Mouse (Mus musculus) small intestine, adult 2 months (tissue): Measurements from ENCODE around the gene Neb. TPM values are rescaled to one million over a fixed set of nuclear protein-coding genes. Genes with fewer than 3 reads are reported as not detected.

Experiments used
- H3K27ac ChIP-seq: fragments of 200-500 bp; 2 replicates; pipeline ENCODE4 v1.5.1; 2012; ENCODE audit warnings: low read depth, low read length, control low read depth, inconsistent platforms; ENCODE audit not compliant: insufficient read depth
- H3K27me3 ChIP-seq: fragments of 200-500 bp; 2 replicates; pipeline ENCODE4 v1.6.1; 2012; ENCODE audit warnings: mild to moderate bottlenecking, moderate library complexity, low read length, inconsistent platforms; ENCODE audit not compliant: control insufficient read depth, insufficient read depth
- H3K36me3 ChIP-seq: fragments of 200-500 bp; 2 replicates; pipeline ENCODE4 v1.6.1; 2012; ENCODE audit warnings: mild to moderate bottlenecking, low read length, control low read depth, inconsistent platforms; ENCODE audit not compliant: control insufficient read depth, insufficient read depth
- H3K4me1 ChIP-seq: fragments of 200-500 bp; 2 replicates; pipeline ENCODE4 v1.6.1; 2012; ENCODE audit warnings: low read length, inconsistent platforms, mixed read lengths; ENCODE audit not compliant: control insufficient read depth, insufficient read depth, insufficient read length
- H3K4me3 ChIP-seq: fragments of 200-500 bp; 2 replicates; pipeline ENCODE4 v1.5.1; 2012; ENCODE audit warnings: low read depth, mild to moderate bottlenecking, control low read depth, inconsistent platforms, low read length, moderate library complexity
- CTCF ChIP-seq: fragments of 200-500 bp; IDR thresholded peaks from 2 replicates; pipeline ENCODE4 v1.5.1; 2012; ENCODE audit warnings: low read depth, mild to moderate bottlenecking, control low read depth, inconsistent platforms, low read length, moderate library complexity, mixed read lengths; ENCODE audit not compliant: insufficient replicate concordance, insufficient read length; ENCODE audit errors: extremely low read depth
- POLR2A ChIP-seq: fragments of 200-500 bp; IDR thresholded peaks from 2 replicates; pipeline ENCODE4 v1.6.1; 2012; ENCODE audit warnings: low read depth, mild to moderate bottlenecking, control low read depth, inconsistent platforms, low read length, moderate library complexity
- WGBS: fragments of 180-500 bp; shearing (Covaris S2); methylation state at CpG from one replicate; pipeline ENCODE4 v1.1.7; 2018; 5-methylcytosine and 5-hydroxymethylcytosine counted together
- polyA plus RNA-seq: library from polyadenylated mRNA; depleted of rRNA; stranded (reverse); fragments of >200 nt; gene quantifications from 2 replicates; pipeline ENCODE4 v1.2.3, GENCODE M21; 2012

Gene Neb
- polyA plus RNA-seq, 1 experiment: 0.23 TPM

DNA sequence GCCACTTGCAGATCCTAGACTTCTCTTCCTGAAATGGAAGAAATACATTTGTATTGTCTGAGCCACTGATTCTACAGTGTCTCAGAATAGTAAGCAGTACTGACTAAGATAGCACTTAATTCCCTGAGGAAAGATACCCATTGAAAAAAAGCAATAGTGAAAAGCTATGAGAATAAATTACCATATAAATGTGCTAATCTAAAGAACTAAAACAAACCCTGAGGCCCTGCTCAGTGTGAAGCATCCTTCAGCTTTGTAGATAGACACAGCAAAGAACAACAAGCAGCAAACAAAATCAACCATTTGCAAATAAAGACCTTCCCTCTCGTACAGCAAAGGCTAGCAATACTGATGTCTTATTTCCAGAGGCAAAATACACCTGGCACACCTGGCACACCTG lies 18.6 kb downstream of the Neb start:
- Histone ChIP-seq H3K4me3 (no peak overlapping the region), H3K27ac (no peak overlapping the region), H3K36me3 (no peaks in the 10 kb centered on the region), H3K4me1 (no peaks in the 10 kb centered on the region), H3K27me3 (no peaks in the 10 kb centered on the region)
- TF ChIP-seq CTCF: no peak
- TF ChIP-seq POLR2A: no peak
- WGBS: 73% methylated on average over 1 of the region's 1 CpGs

DNA sequence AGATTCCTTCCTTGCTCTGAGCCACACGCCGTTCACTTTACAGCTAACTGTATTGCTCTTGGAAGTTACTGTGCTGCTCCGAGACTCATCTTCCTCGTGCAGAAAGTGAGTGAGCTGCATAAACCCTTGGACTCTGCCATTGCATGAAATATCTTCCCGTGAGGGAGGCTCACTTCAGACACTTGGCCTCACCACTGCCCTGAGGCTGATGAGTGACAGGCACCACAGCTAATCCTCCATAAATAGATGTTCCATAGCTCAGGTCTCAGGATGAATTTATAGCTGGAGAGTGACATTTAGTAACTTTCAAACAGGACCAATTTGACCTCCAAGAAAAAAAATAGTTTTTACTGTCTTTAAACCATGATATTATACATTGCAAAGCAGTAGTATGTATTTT lies 20.1 kb downstream of the Neb start:
- Histone ChIP-seq H3K27me3 (no peaks in the 10 kb centered on the region), H3K4me3 (no peak overlapping the region), H3K27ac (no peak overlapping the region), H3K4me1 (no peaks in the 10 kb centered on the region), H3K36me3 (no peaks in the 10 kb centered on the region)
- TF ChIP-seq POLR2A: no peak
- WGBS: 74% methylated on average over 5 of the region's 5 CpGs

DNA sequence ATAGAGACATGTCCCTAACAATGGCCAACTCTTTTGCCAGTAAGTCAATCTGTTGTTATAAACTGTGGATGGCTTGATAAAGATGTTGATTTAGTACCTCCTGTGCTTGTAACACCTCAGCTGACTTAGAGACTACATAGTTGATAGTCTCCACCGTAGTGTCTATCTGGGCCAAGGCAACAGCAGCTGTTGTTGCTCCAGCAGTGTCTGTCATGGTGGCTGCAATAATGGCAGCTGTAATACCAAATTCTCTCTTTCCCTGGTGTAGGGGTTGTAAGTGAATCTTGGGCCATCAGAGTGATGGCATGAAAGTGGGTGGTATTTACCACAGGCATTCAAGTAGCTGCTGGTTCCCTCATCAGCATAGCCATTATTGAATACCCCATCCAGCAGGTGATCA lies 27.2 kb downstream of the Neb start:
- Histone ChIP-seq H3K36me3 (no peaks in the 10 kb centered on the region), H3K4me1 (no peaks in the 10 kb centered on the region), H3K27ac (no peak overlapping the region), H3K27me3 (no peaks in the 10 kb centered on the region), H3K4me3 (no peak overlapping the region)
- TF ChIP-seq POLR2A: no peak
- no peak for TF ChIP-seq CTCF
- WGBS: 83% methylated on average over 1 of the region's 1 CpGs

DNA sequence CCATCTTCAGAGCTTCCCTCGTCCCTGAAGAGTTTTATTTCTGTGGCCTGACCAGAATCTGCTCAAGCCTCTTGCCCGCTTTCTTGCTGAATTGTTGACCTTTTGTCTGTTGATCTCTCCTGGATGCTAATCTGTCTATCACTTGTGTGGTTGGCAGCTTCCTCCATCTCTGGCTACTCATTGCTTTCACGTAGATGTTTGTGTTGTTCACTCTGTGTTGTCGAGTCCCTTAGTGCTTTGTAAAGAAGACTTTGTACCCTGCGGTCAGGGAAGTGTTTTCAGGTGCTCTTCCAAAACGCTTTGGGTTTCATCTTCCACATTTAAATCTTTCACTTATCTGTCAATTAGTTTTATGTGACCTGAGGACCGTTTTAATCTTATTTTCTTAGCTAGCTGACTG lies 37.3 kb downstream of the Neb start:
- 59% methylated on average over 7 of the region's 7 CpGs for WGBS
- no peak for TF ChIP-seq POLR2A
- no peak for TF ChIP-seq CTCF

DNA sequence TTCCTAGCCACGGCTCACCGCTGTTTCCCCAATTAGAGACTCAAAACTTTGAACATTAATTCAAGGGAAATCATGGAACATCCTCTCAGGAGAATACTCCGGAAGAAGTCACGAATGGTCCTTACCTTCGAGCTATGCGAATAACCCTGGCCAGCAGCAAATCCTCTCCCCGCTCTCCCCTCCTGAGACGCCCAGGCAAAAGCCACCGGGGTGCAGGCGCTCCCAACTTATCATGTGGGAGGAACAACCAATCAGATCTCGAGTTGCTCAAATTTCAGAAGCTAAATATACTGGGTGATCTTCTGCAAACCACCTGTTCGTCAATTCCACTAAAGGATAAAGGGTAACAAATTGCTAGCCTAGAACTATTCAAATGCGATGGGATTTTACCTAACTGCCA lies 42.7 kb downstream of the Neb start:
- no peaks in the 10 kb centered on the region for H3K4me1 ChIP-seq
- H3K36me3 ChIP-seq: no peaks in the 10 kb centered on the region
- no peak overlapping the region for H3K27ac ChIP-seq
- no peaks in the 10 kb centered on the region for H3K27me3 ChIP-seq
- WGBS: 85% methylated on average over 13 of the region's 13 CpGs
- no peak overlapping the region for H3K4me3 ChIP-seq
- TF ChIP-seq CTCF (no peak), POLR2A (no peak)

More for the DNA sequence above, 37.3 kb downstream of the Neb start:
- H3K4me1 ChIP-seq: no peaks in the 10 kb centered on the region
- no peak overlapping the region for H3K27ac ChIP-seq
- H3K27me3 ChIP-seq: no peaks in the 10 kb centered on the region
- no peak overlapping the region for H3K4me3 ChIP-seq
- no peaks in the 10 kb centered on the region for H3K36me3 ChIP-seq

DNA sequence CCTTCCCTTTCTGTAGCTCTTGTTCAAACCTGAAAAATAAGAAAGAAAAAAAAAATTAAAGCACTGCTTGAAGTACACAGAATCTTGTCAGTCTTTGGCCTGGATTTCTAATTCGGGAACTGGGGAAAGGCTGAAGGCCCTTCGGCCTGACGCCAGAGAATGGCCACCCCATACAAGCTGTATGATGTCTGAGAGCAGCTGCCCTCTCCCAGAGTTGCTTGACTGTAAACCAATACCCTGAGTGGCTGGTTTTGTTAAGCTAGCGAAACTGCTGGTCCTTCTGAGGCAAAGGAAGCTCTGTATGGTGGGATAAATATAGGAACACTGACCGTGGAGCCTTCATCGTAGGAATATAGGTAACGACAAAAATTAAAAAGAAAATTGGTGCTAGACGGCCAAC lies 43.2 kb downstream of the Neb start:
- no peak overlapping the region for H3K4me3 ChIP-seq
- H3K27ac ChIP-seq: no peak overlapping the region
- TF ChIP-seq CTCF: no peak
- no peak for TF ChIP-seq POLR2A
- H3K4me1 ChIP-seq: no peaks in the 10 kb centered on the region
- 89% methylated on average over 8 of the region's 8 CpGs for WGBS
- H3K27me3 ChIP-seq: no peaks in the 10 kb centered on the region
- H3K36me3 ChIP-seq: no peaks in the 10 kb centered on the region

DNA sequence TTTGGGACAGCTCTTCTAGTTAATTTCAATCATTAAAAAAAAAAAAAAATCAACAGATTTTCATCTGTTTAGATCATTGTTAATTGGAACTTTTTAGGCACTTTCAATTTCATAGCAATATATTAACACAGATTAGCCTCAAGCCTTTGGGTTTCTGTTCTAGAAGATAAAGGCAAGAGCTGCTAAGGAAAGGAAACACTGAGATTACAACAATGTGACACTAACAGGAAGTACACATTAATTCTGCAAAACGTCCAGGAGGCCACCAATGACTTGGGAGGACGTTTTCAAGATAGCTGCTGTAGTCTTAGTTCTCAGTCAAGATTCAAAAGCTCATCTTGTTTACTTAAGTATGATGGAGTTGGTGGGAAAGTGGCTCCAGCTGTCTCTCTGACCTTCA lies 44.7 kb downstream of the Neb start:
- TF ChIP-seq POLR2A (no peak), CTCF (no peak)
- WGBS: 3% methylated on average over 2 of the region's 2 CpGs
- Histone ChIP-seq H3K36me3 (no peaks in the 10 kb centered on the region), H3K4me3 (no peak overlapping the region), H3K4me1 (no peaks in the 10 kb centered on the region), H3K27me3 (no peaks in the 10 kb centered on the region), H3K27ac (no peak overlapping the region)

DNA sequence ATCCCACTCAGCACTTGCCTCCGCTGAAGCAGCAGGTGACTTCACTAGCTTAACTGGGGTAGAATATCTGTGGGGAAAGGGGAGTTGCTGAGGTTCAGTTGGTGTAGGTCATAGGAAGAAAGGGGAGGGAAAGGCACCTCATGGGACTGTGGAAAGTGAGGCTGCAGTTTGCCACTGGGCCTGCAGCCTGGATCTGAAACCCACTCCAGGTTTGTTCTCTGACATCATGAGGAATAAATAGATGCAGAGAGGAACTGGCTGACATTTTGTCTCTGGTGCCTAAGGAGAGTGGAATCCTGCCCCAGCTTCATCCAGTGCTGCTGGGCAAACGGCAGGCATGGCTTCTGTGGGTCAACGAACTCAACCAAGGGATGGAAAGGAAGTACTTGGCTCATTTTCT lies 46.5 kb downstream of the Neb start:
- no peaks in the 10 kb centered on the region for H3K36me3 ChIP-seq
- H3K27me3 ChIP-seq: no peaks in the 10 kb centered on the region
- no peak overlapping the region for H3K4me3 ChIP-seq
- no peaks in the 10 kb centered on the region for H3K4me1 ChIP-seq
- H3K27ac ChIP-seq: no peak overlapping the region
- TF ChIP-seq POLR2A: no peak
- no peak for TF ChIP-seq CTCF
- 87% methylated on average over 3 of the region's 3 CpGs for WGBS
